Mouse (Mus musculus): ENCODE data around the gene Ttc29. TPM values are rescaled to one million over a fixed set of nuclear protein-coding genes. Genes with fewer than 3 reads are reported as not detected.

Gene Ttc29
- polyA plus RNA-seq, 1 experiment, result not detected

DNA sequence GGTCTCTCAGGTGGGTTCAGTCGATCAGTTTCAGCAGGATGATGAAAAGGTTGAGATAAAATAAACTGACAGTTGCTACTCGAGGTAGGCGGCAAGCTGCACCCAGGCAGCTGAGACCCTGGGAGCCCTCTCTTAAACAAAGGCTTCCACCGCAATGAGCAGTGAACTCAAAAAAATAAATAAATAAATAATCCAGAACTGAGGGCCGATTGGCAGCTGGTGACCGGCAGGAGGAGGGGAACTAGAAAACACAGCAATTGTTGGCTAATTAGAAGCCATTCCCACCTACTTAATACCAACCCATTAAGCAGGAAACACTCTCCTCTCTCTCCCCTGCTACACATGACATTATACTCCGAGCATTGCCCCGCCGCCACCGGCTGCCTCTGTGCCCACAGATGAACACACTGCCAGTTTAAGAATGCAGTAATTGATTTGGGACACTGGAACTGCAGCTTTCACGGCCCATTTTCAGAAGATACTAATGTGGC lies 133.1 kb downstream of the Ttc29 start:
- no peak overlapping the region for H3K27ac ChIP-seq (ENCODE audit: control insufficient read depth, insufficient read depth, low read length)
- H3K4me1 ChIP-seq (replicated peaks; ENCODE audit: control insufficient read depth, insufficient read depth, low read length), result no peaks in the 10 kb centered on the region
- no peak overlapping the region for H3K4me3 ChIP-seq (ENCODE audit: control insufficient read depth, insufficient read depth, low read length)
- no peak for TF ChIP-seq CTCF (IDR thresholded peaks at IDR 0.05; ENCODE audit: borderline replicate concordance, control insufficient read depth, extremely low read depth, insufficient read depth, low read length, poor library complexity)
- H3K36me3 ChIP-seq (ENCODE audit: control insufficient read depth, insufficient read depth, low read length), result no peaks in the 10 kb centered on the region
- no peak for DNase-seq
- 59% methylated on average over 11 of the region's 11 CpGs for WGBS
- no peaks in the 10 kb centered on the region for H3K27me3 ChIP-seq (ENCODE audit: control insufficient read depth, insufficient read depth, low read length)

DNA sequence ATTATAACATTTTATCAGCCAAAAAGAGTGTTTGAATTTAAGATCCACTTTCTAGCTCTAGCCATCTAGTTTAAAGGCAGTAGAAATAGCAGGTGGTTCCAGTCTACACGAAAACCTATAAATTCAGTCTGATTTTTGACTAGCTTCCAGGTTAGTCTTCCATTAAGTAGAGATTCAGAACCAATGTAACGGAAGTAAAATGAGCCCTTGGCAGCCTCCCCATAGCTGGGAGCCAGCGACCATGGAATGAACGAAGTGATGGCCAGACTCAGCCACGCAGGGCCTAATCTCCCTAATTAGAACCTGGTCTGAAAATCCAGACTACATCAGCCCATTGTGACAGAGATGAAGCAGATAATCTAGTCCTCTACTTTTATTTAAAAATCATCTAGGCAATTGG lies 140.8 kb downstream of the Ttc29 start:
- no peaks in the 10 kb centered on the region for H3K36me3 ChIP-seq (ENCODE audit: control insufficient read depth, insufficient read depth, low read length)
- H3K27me3 ChIP-seq (ENCODE audit: control insufficient read depth, insufficient read depth, low read length), result no peaks in the 10 kb centered on the region
- DNase-seq, result no peak
- H3K4me3 ChIP-seq (ENCODE audit: control insufficient read depth, insufficient read depth, low read length), result no peak overlapping the region
- H3K4me1 ChIP-seq (replicated peaks; ENCODE audit: control insufficient read depth, insufficient read depth, low read length), result no peaks in the 10 kb centered on the region
- H3K27ac ChIP-seq (ENCODE audit: control insufficient read depth, insufficient read depth, low read length), result no peak overlapping the region
- TF ChIP-seq POLR2A (IDR thresholded peaks at IDR 0.05; ENCODE audit: control insufficient read depth, extremely low read depth, insufficient read depth, low read length, poor library complexity) (no peak), CTCF (IDR thresholded peaks at IDR 0.05; ENCODE audit: borderline replicate concordance, control insufficient read depth, extremely low read depth, insufficient read depth, low read length, poor library complexity) (no peak)
- 91% methylated on average over 5 of the region's 5 CpGs for WGBS

DNA sequence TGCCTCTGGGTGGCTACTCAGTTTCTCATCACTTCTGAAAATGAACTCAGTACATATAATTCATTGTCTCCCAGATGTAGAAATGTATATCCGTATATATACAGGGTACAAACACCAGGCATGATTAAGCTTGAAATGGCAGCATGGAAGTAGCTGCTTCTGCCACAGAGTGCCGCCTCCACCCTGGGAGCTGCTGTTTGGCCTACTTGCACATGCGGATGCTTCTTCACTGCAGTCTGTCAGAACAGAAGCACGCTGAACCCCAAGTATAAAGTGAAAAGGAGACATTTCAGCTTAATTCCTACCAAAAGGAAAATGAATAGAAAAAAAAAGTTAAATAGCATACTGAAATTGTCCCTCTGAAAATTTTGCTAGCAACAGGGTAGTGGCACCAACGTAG lies 141.7 kb downstream of the Ttc29 start:
- Histone ChIP-seq H3K36me3 (ENCODE audit: control insufficient read depth, insufficient read depth, low read length) (no peaks in the 10 kb centered on the region), H3K4me3 (ENCODE audit: control insufficient read depth, insufficient read depth, low read length) (no peak overlapping the region), H3K27ac (ENCODE audit: control insufficient read depth, insufficient read depth, low read length) (no peak overlapping the region), H3K4me1 (replicated peaks; ENCODE audit: control insufficient read depth, insufficient read depth, low read length) (no peaks in the 10 kb centered on the region), H3K27me3 (ENCODE audit: control insufficient read depth, insufficient read depth, low read length) (no peaks in the 10 kb centered on the region)
- no peak for DNase-seq
- TF ChIP-seq POLR2A (IDR thresholded peaks at IDR 0.05; ENCODE audit: control insufficient read depth, extremely low read depth, insufficient read depth, low read length, poor library complexity) (no peak), CTCF (IDR thresholded peaks at IDR 0.05; ENCODE audit: borderline replicate concordance, control insufficient read depth, extremely low read depth, insufficient read depth, low read length, poor library complexity) (no peak)
- 95% methylated on average over 5 of the region's 5 CpGs for WGBS

DNA sequence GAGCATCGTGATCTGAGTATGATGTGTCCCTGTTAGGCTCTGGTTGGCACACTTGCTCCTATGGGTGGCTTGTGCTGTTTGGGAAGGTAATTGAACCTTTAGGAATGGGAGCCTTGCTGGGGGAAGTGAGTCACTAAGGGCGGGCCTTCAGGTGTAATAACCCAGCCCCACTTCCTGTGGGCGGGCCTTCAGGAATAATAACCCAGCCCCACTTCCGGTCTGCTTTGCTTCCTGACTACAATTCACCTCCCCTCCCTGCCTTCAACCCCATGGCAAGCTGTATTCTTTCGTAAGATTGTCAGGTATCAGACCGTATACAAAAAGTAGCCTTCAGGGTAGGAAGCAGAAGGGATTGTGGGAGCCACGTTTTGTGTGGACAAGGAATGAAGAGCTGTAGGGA lies 177.7 kb downstream of the Ttc29 start:
- Histone ChIP-seq H3K36me3 (ENCODE audit: control insufficient read depth, insufficient read depth, low read length) (no peaks in the 10 kb centered on the region), H3K4me1 (replicated peaks; ENCODE audit: control insufficient read depth, insufficient read depth, low read length) (no peaks in the 10 kb centered on the region), H3K4me3 (ENCODE audit: control insufficient read depth, insufficient read depth, low read length) (no peak overlapping the region), H3K27me3 (ENCODE audit: control insufficient read depth, insufficient read depth, low read length) (no peaks in the 10 kb centered on the region), H3K27ac (ENCODE audit: control insufficient read depth, insufficient read depth, low read length) (no peak overlapping the region)
- DNase-seq, result no peak
- WGBS, result 91% methylated on average over 7 of the region's 7 CpGs
- no peak for TF ChIP-seq POLR2A (IDR thresholded peaks at IDR 0.05; ENCODE audit: control insufficient read depth, extremely low read depth, insufficient read depth, low read length, poor library complexity)

DNA sequence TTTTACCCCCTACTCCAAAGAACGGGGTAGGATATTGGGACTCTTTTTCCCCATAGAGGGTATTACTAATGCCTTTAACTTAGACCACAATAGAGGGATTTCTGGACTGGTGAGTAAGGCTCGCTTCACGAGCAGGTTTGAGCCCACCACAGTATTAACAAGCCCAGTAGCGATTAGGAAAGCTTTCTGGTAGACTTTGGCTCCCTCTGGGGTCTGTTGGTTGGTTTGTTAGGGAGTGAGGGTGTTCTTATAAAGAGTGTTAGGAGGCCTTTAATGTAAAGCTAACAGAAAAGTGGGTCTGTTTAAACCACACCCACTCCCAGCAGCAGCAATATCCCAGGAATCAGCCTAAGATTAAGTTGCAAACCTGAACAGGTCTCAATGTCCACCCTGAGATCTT lies 206.2 kb downstream of the Ttc29 start:
- Histone ChIP-seq H3K4me3 (ENCODE audit: control insufficient read depth, insufficient read depth, low read length) (no peak overlapping the region), H3K27me3 (ENCODE audit: control insufficient read depth, insufficient read depth, low read length) (peaks cover 3% of the 10 kb centered on the region; the same call in 1 of the 2 replicates), H3K4me1 (replicated peaks; ENCODE audit: control insufficient read depth, insufficient read depth, low read length) (no peaks in the 10 kb centered on the region), H3K36me3 (ENCODE audit: control insufficient read depth, insufficient read depth, low read length) (no peaks in the 10 kb centered on the region), H3K27ac (ENCODE audit: control insufficient read depth, insufficient read depth, low read length) (no peak overlapping the region)
- no peak for DNase-seq
- TF ChIP-seq CTCF (IDR thresholded peaks at IDR 0.05; ENCODE audit: borderline replicate concordance, control insufficient read depth, extremely low read depth, insufficient read depth, low read length, poor library complexity), result no peak
- no peak for TF ChIP-seq POLR2A (IDR thresholded peaks at IDR 0.05; ENCODE audit: control insufficient read depth, extremely low read depth, insufficient read depth, low read length, poor library complexity)
- 38% methylated on average over 4 of the region's 4 CpGs for WGBS

DNA sequence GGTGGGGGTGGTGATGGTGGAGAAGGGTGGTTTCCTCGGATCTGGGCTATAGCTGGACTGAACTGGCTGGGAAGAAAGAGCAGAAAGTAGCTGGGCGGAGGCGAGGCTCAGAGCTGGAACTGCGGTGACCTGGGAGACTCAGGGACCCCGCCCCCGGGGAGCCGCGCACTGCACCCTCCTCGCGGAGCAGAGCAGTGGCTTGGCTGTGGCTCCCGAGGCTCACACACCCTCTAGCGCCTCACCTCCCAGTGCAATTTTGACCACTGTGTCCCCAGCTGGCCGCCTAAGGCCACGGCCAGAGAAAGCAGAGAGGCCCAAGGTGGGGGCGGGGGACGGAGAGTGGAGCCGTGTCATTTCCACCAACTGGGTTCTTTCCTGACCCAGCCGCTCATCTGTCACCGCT lies 207.0 kb downstream of the Ttc29 start:
- Histone ChIP-seq H3K4me3 (ENCODE audit: control insufficient read depth, insufficient read depth, low read length) (no peak overlapping the region), H3K36me3 (ENCODE audit: control insufficient read depth, insufficient read depth, low read length) (no peaks in the 10 kb centered on the region), H3K27me3 (ENCODE audit: control insufficient read depth, insufficient read depth, low read length) (peaks cover 3% of the 10 kb centered on the region; the same call in 1 of the 2 replicates), H3K4me1 (replicated peaks; ENCODE audit: control insufficient read depth, insufficient read depth, low read length) (no peaks in the 10 kb centered on the region), H3K27ac (ENCODE audit: control insufficient read depth, insufficient read depth, low read length) (no peak overlapping the region)
- 5% methylated on average over 19 of the region's 19 CpGs for WGBS
- TF ChIP-seq POLR2A (IDR thresholded peaks at IDR 0.05; ENCODE audit: control insufficient read depth, extremely low read depth, insufficient read depth, low read length, poor library complexity), result no peak
- no peak for TF ChIP-seq CTCF (IDR thresholded peaks at IDR 0.05; ENCODE audit: borderline replicate concordance, control insufficient read depth, extremely low read depth, insufficient read depth, low read length, poor library complexity)
- no peak for DNase-seq

DNA sequence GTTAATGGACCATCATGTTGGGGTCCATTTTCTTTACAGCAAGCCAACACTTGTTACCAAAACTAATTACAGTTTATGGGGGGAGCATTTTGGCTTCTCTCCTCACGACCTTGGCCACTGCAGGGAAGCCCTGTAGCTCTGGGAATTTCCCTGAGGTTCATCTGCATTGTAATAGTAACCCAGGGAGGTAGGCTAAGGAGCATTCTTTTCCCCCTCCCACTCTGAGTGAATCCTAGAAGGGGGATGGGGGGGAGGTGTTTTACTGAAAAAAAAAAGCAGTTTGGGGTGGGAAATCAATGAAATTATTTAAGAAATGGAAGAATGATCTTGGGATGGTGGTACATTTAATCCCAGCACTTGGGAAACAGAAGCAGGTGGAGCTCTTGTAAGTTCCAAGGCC lies 210.8 kb downstream of the Ttc29 start:
- 4% methylated on average over 1 of the region's 1 CpGs for WGBS

More for the DNA sequence above, 210.8 kb downstream of the Ttc29 start:
- Histone ChIP-seq H3K27me3 (ENCODE audit: control insufficient read depth, insufficient read depth, low read length) (peaks cover 7% of the 10 kb centered on the region; the same call in 1 of the 2 replicates), H3K36me3 (ENCODE audit: control insufficient read depth, insufficient read depth, low read length) (no peaks in the 10 kb centered on the region), H3K4me3 (ENCODE audit: control insufficient read depth, insufficient read depth, low read length) (no peak overlapping the region), H3K27ac (ENCODE audit: control insufficient read depth, insufficient read depth, low read length) (no peak overlapping the region), H3K4me1 (replicated peaks; ENCODE audit: control insufficient read depth, insufficient read depth, low read length) (no peaks in the 10 kb centered on the region)
- no peak for DNase-seq
- TF ChIP-seq CTCF (IDR thresholded peaks at IDR 0.05; ENCODE audit: borderline replicate concordance, control insufficient read depth, extremely low read depth, insufficient read depth, low read length, poor library complexity) (no peak), POLR2A (IDR thresholded peaks at IDR 0.05; ENCODE audit: control insufficient read depth, extremely low read depth, insufficient read depth, low read length, poor library complexity) (no peak)

All from thymus, adult 2 months (tissue).